Mouse (Mus musculus): Measurements from ENCODE around the gene Neu1. TPM values are rescaled to one million over a fixed set of nuclear protein-coding genes. Genes with fewer than 3 reads are reported as not detected.

Gene Neu1
- polyA plus RNA-seq, 1 experiment from 2014 or later, result 18.9 TPM

DNA sequence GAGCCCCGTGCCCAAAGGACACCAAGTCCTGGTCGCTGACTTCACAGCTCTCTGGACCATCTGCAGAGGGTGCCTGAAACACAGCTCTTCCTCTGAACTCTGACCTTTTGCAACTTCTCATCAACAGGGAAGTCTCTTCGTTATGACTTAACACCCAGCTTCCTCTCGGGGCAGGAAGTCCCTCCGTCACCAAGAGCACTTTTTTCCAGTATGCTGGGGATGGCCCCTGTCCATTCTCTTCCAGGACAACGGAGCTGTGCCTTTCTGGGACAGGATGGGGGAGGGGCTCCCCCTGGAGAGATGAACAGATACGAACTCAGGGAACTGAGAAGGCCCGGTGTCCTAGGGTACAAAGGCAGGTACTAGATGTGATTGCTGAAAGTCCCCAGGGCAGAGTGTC lies 3.8 kb downstream of the Neu1 start:
- Histone ChIP-seq H3K27ac (replicated peaks) (no peak overlapping the region), H3K4me1 (replicated peaks; ENCODE audit: control insufficient read depth, insufficient read depth) (peaks cover 3% of the 10 kb centered on the region; the same call in 1 of the 2 replicates), H3K36me3 (ENCODE audit: control insufficient read depth, insufficient read depth, low read length) (no peaks in the 10 kb centered on the region; the same call in 1 of the 2 replicates), H3K9ac (ENCODE audit: low read length) (no peak overlapping the region), H3K27me3 (ENCODE audit: control insufficient read depth, insufficient read depth, low read length) (no peaks in the 10 kb centered on the region), H3K4me3 (ENCODE audit: low read depth, low read length) (no peak overlapping the region), H3K4me2 (replicated peaks; ENCODE audit: low read depth) (no peak overlapping the region), H3K9me3 (ENCODE audit: control insufficient read depth, low read length) (no peaks in the 10 kb centered on the region)
- no peak for DNase-seq (ENCODE audit: low spot score)
- TF ChIP-seq EP300 (optimal IDR thresholded peaks at IDR 0.05) (no peak), CTCF (IDR thresholded peaks at IDR 0.05; ENCODE audit: low read depth) (no peak)
- ATAC-seq (ENCODE audit: low FRiP score, low TSS enrichment), result no peak
- 61% methylated on average over 8 of the region's 8 CpGs for WGBS

DNA sequence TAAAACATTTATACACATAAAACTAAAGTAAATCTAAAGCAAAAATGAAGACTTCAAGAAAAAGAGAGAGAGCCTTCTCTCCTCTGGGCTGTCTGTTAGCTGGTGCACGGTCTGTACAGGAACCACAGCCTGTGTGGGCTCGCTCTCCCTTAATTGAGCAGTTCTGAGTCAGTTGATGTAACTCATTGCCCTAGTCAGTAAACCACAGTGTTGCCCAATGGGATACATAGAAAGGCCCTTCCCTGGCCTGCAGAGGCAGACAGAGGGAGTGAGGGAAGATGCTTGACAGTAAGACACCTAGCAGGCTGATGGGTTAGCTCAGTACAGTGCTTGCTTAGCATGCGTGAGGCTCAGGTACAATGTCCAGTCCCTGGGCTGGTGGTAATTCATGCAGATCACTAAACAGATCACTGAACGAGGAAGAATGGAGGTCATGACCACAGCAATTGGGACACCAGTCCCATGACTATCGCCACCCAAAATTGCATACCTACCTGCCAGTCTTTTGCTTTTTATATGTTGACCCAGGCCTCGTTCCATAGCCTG lies 7.0 kb downstream of the Neu1 start:
- ATAC-seq (ENCODE audit: low FRiP score, low TSS enrichment), result no peak
- H3K27me3 ChIP-seq (ENCODE audit: control insufficient read depth, insufficient read depth, low read length), result no peaks in the 10 kb centered on the region
- no peaks in the 10 kb centered on the region; the same call in 1 of the 2 replicates for H3K36me3 ChIP-seq (ENCODE audit: control insufficient read depth, insufficient read depth, low read length)
- H3K9me3 ChIP-seq (ENCODE audit: control insufficient read depth, low read length), result no peaks in the 10 kb centered on the region
- no peaks in the 10 kb centered on the region for H3K4me1 ChIP-seq (replicated peaks; ENCODE audit: control insufficient read depth, insufficient read depth)
- no peak for TF ChIP-seq EP300 (optimal IDR thresholded peaks at IDR 0.05)
- no peak for TF ChIP-seq CTCF (IDR thresholded peaks at IDR 0.05; ENCODE audit: low read depth)
- no peak overlapping the region for H3K27ac ChIP-seq (replicated peaks)
- DNase-seq (ENCODE audit: low spot score), result no peak
- H3K4me2 ChIP-seq (replicated peaks; ENCODE audit: low read depth), result no peak overlapping the region
- no peak overlapping the region for H3K4me3 ChIP-seq (ENCODE audit: low read depth, low read length)
- no peak overlapping the region for H3K9ac ChIP-seq (ENCODE audit: low read length)
- WGBS, result 76% methylated on average over 6 of the region's 6 CpGs

DNA sequence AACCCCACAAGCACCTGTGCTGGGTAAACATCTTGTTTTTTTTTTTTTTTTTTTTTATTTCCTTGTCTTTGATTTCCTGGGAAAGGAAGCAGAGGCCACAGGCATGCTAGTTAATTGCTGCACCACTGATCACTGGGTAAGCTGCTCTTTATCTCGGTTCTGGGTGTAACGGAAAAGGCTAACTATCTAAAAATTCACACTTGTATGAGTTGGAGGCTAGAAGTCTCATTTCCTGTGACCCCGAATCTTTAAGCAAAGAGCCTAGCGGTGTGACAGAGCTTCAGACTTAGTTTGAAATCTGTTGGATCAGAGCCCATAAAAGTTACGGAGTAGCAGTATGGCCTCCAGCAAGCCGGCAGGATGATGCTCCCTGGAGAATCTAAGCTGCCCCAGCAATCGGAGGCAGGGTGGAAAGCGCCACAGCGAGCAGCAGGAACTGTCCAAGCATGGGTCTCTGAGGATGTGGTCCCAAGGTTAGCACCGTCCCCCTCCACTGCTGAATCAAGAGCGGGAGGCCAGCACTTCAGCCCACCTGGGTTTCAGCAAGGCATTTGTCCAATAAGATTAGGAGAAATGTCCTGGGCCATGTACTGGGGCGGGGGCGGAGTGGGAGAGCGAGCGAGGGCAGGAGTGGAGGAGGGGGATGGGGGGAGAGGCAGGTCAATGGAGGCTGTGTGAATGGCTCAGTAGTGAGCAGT lies 10.4 kb downstream of the Neu1 start:
- Histone ChIP-seq H3K4me1 (replicated peaks; ENCODE audit: control insufficient read depth, insufficient read depth) (no peaks in the 10 kb centered on the region), H3K9me3 (ENCODE audit: control insufficient read depth, low read length) (no peaks in the 10 kb centered on the region), H3K9ac (ENCODE audit: low read length) (peak overlapping the region; percentile 48), H3K36me3 (ENCODE audit: control insufficient read depth, insufficient read depth, low read length) (no peaks in the 10 kb centered on the region), H3K27ac (replicated peaks) (peak overlapping the region; percentile 65), H3K4me2 (replicated peaks; ENCODE audit: low read depth) (peak overlapping the region; percentile 49), H3K27me3 (ENCODE audit: control insufficient read depth, insufficient read depth, low read length) (no peaks in the 10 kb centered on the region), H3K4me3 (ENCODE audit: low read depth, low read length) (peak overlapping the region; percentile 21)
- WGBS, result 12% methylated on average over 15 of the region's 15 CpGs
- ATAC-seq (ENCODE audit: low FRiP score, low TSS enrichment), result no peak
- TF ChIP-seq CTCF (IDR thresholded peaks at IDR 0.05; ENCODE audit: low read depth), result no peak
- TF ChIP-seq EP300 (optimal IDR thresholded peaks at IDR 0.05), result no peak
- no peak for DNase-seq (ENCODE audit: low spot score)

DNA sequence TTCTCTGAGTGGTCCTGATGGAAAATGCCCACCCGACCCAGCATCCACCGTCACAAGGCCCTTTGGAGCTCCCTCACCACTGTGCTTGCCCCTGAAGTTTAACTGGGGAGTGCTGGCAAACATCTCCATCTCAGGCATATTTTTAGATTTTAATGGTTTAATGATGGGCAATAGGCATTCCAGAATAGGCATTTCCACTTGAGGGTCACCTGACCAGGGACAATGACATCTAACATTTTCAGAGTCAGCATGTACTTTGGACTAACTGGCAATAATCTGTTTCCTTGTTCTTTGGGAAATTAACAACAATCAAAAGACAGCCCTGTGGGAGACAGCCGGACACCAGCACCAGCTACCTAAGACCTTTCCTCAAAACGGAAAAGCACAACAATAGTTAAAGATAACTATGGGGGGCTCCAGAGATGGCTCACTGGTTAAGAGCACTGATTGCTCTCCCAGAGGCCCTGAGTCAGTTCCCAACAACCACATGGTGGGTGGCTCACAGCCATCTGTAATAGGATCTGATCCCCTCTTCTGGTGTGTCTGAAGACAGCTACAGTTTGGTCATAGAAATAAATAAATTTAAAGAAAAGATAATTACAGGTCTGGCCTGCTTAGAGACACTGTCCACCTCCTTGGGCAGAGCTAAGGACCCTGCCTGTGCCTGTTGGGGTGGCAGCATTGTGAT lies 12.2 kb downstream of the Neu1 start:
- Histone ChIP-seq H3K27me3 (ENCODE audit: control insufficient read depth, insufficient read depth, low read length) (no peaks in the 10 kb centered on the region), H3K36me3 (ENCODE audit: control insufficient read depth, insufficient read depth, low read length) (no peaks in the 10 kb centered on the region), H3K9ac (ENCODE audit: low read length) (no peak overlapping the region), H3K4me2 (replicated peaks; ENCODE audit: low read depth) (no peak overlapping the region), H3K4me1 (replicated peaks; ENCODE audit: control insufficient read depth, insufficient read depth) (no peaks in the 10 kb centered on the region), H3K9me3 (ENCODE audit: control insufficient read depth, low read length) (no peaks in the 10 kb centered on the region), H3K4me3 (ENCODE audit: low read depth, low read length) (no peak overlapping the region), H3K27ac (replicated peaks) (no peak overlapping the region)
- DNase-seq (ENCODE audit: low spot score) (no peak), ATAC-seq (ENCODE audit: low FRiP score, low TSS enrichment) (no peak)
- WGBS, result 88% methylated on average over 4 of the region's 4 CpGs
- TF ChIP-seq CTCF (IDR thresholded peaks at IDR 0.05; ENCODE audit: low read depth), result no peak

DNA sequence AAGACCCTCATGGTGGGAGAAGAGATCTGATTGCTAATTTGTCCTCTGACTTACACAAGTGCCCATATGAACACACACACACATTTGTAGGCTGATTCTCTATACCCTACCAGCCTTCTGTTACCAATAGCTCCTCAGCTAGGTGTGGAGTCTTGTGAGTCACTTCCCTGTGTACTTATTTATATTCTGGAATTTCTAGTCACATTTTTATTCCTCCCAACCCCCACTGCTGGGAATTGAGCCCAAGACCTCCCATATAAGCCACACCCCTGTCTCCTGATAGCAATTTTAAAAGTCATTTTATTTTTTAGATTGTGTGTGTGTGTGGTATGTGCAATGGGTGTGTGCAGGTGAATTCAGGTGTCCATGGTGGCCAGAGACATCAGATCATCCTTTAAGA lies 13.3 kb downstream of the Neu1 start:
- H3K4me3 ChIP-seq (ENCODE audit: low read depth, low read length), result no peak overlapping the region
- TF ChIP-seq EP300 (optimal IDR thresholded peaks at IDR 0.05) (no peak), CTCF (IDR thresholded peaks at IDR 0.05; ENCODE audit: low read depth) (no peak)
- no peak for DNase-seq (ENCODE audit: low spot score)
- H3K27ac ChIP-seq (replicated peaks), result no peak overlapping the region
- H3K27me3 ChIP-seq (ENCODE audit: control insufficient read depth, insufficient read depth, low read length), result no peaks in the 10 kb centered on the region
- ATAC-seq (ENCODE audit: low FRiP score, low TSS enrichment), result no peak; the same call in 1 of the 2 replicates
- no peaks in the 10 kb centered on the region for H3K9me3 ChIP-seq (ENCODE audit: control insufficient read depth, low read length)
- no peak overlapping the region for H3K4me2 ChIP-seq (replicated peaks; ENCODE audit: low read depth)
- no peaks in the 10 kb centered on the region for H3K4me1 ChIP-seq (replicated peaks; ENCODE audit: control insufficient read depth, insufficient read depth)
- H3K9ac ChIP-seq (ENCODE audit: low read length), result peak overlapping the region; percentile 8; the same call in 1 of the 2 replicates
- H3K36me3 ChIP-seq (ENCODE audit: control insufficient read depth, insufficient read depth, low read length), result no peaks in the 10 kb centered on the region
